Mouse (Mus musculus): ENCODE measurements at regions not wholly inside any gene's neighbourhood (a gene's known extent, or its start where the extent isn't known, plus 50 kb on each side); places are given as distances from the start of the nearest gene placed in this dataset.

GRCm38 (mm10) chr10:84260931-84261650 lies 179.3 kb downstream of the Nuak1 start:
- no peaks in the 10 kb centered on the region for H3K36me3 ChIP-seq (replicated peaks)
- TF ChIP-seq CTCF (IDR thresholded peaks at IDR 0.05; ENCODE audit: low read depth, low read length) (no peak), GATA2 (IDR thresholded peaks at IDR 0.05; ENCODE audit: borderline replicate concordance, low read depth, low read length) (no peak), GATA1 (IDR thresholded peaks at IDR 0.05; ENCODE audit: borderline replicate concordance, low read length) (no peak), POLR2AphosphoS5 (IDR thresholded peaks at IDR 0.05; ENCODE audit: insufficient replicate concordance, low read depth, low read length) (no peak), TAL1 (conservative IDR thresholded peaks at IDR 0.05; ENCODE audit: low read depth, low read length) (no peak)
- H3K4me1 ChIP-seq (ENCODE audit: insufficient read depth, low read depth, low read length) = no peaks in the 10 kb centered on the region
- ATAC-seq (ENCODE audit: extremely low read depth, insufficient number of reproducible peaks, low FRiP score, poor library complexity, severe bottlenecking) = no peak
- H3K9me3 ChIP-seq (replicated peaks) = peaks cover 30% of the 10 kb centered on the region
- DNase-seq (ENCODE audit: low spot score) = no peak
- no peak overlapping the region for H3K4me3 ChIP-seq (ENCODE audit: low read depth, low read length)
- no peaks in the 10 kb centered on the region for H3K27me3 ChIP-seq (ENCODE audit: insufficient read depth, low read length)

GRCm38 (mm10) chr10:84262943-84263342 lies 177.5 kb downstream of the Nuak1 start:
- DNase-seq (ENCODE audit: low spot score) (no peak), ATAC-seq (ENCODE audit: extremely low read depth, insufficient number of reproducible peaks, low FRiP score, poor library complexity, severe bottlenecking) (no peak)
- TF ChIP-seq TAL1 (conservative IDR thresholded peaks at IDR 0.05; ENCODE audit: low read depth, low read length) = no peak
- TF ChIP-seq CTCF (IDR thresholded peaks at IDR 0.05; ENCODE audit: low read depth, low read length) = no peak
- no peak for TF ChIP-seq GATA1 (IDR thresholded peaks at IDR 0.05; ENCODE audit: borderline replicate concordance, low read length)
- no peak for TF ChIP-seq GATA2 (IDR thresholded peaks at IDR 0.05; ENCODE audit: borderline replicate concordance, low read depth, low read length)
- no peak for TF ChIP-seq POLR2AphosphoS5 (IDR thresholded peaks at IDR 0.05; ENCODE audit: insufficient replicate concordance, low read depth, low read length)
- H3K36me3 ChIP-seq (replicated peaks) = no peaks in the 10 kb centered on the region
- H3K27me3 ChIP-seq (ENCODE audit: insufficient read depth, low read length) = no peaks in the 10 kb centered on the region
- H3K4me1 ChIP-seq (ENCODE audit: insufficient read depth, low read depth, low read length) = no peaks in the 10 kb centered on the region
- no peak overlapping the region for H3K4me3 ChIP-seq (ENCODE audit: low read depth, low read length)
- H3K9me3 ChIP-seq (replicated peaks) = peaks cover 32% of the 10 kb centered on the region

- no peaks in the 10 kb centered on the region for H3K4me1 ChIP-seq (ENCODE audit: insufficient read depth, low read depth, low read length)
- H3K36me3 ChIP-seq (replicated peaks) = no peaks in the 10 kb centered on the region
- DNase-seq (ENCODE audit: low spot score) = no peak
- H3K27me3 ChIP-seq (ENCODE audit: insufficient read depth, low read length) = no peaks in the 10 kb centered on the region
- TF ChIP-seq TAL1 (conservative IDR thresholded peaks at IDR 0.05; ENCODE audit: low read depth, low read length) (no peak), POLR2AphosphoS5 (IDR thresholded peaks at IDR 0.05; ENCODE audit: insufficient replicate concordance, low read depth, low read length) (no peak), GATA2 (IDR thresholded peaks at IDR 0.05; ENCODE audit: borderline replicate concordance, low read depth, low read length) (no peak), GATA1 (IDR thresholded peaks at IDR 0.05; ENCODE audit: borderline replicate concordance, low read length) (no peak), CTCF (IDR thresholded peaks at IDR 0.05; ENCODE audit: low read depth, low read length) (no peak)
- H3K4me3 ChIP-seq (ENCODE audit: low read depth, low read length) = no peak overlapping the region
- peaks cover 43% of the 10 kb centered on the region for H3K9me3 ChIP-seq (replicated peaks)
- no peak for ATAC-seq (ENCODE audit: extremely low read depth, insufficient number of reproducible peaks, low FRiP score, poor library complexity, severe bottlenecking)
Measured at GRCm38 (mm10) chr10:84285832-84286506, 154.4 kb downstream of the Nuak1 start.

- no peak for ATAC-seq (ENCODE audit: extremely low read depth, insufficient number of reproducible peaks, low FRiP score, poor library complexity, severe bottlenecking)
- H3K36me3 ChIP-seq (replicated peaks) = no peaks in the 10 kb centered on the region
- peaks cover 24% of the 10 kb centered on the region for H3K9me3 ChIP-seq (replicated peaks)
- DNase-seq (ENCODE audit: low spot score) = no peak
- no peak overlapping the region for H3K4me3 ChIP-seq (ENCODE audit: low read depth, low read length)
- no peak for TF ChIP-seq GATA1 (IDR thresholded peaks at IDR 0.05; ENCODE audit: borderline replicate concordance, low read length)
- TF ChIP-seq POLR2AphosphoS5 (IDR thresholded peaks at IDR 0.05; ENCODE audit: insufficient replicate concordance, low read depth, low read length) = no peak
- no peak for TF ChIP-seq GATA2 (IDR thresholded peaks at IDR 0.05; ENCODE audit: borderline replicate concordance, low read depth, low read length)
- TF ChIP-seq TAL1 (conservative IDR thresholded peaks at IDR 0.05; ENCODE audit: low read depth, low read length) = no peak
- no peak for TF ChIP-seq CTCF (IDR thresholded peaks at IDR 0.05; ENCODE audit: low read depth, low read length)
- no peaks in the 10 kb centered on the region for H3K27me3 ChIP-seq (ENCODE audit: insufficient read depth, low read length)
- H3K4me1 ChIP-seq (ENCODE audit: insufficient read depth, low read depth, low read length) = no peaks in the 10 kb centered on the region
Measured at GRCm38 (mm10) chr10:84294422-84294821, 146.0 kb downstream of the Nuak1 start.

GRCm38 (mm10) chr10:84296168-84296567 lies 144.2 kb downstream of the Nuak1 start:
- ATAC-seq (ENCODE audit: extremely low read depth, insufficient number of reproducible peaks, low FRiP score, poor library complexity, severe bottlenecking) (no peak), DNase-seq (ENCODE audit: low spot score) (no peak)
- Histone ChIP-seq H3K4me3 (ENCODE audit: low read depth, low read length) (no peak overlapping the region), H3K27me3 (ENCODE audit: insufficient read depth, low read length) (no peaks in the 10 kb centered on the region), H3K4me1 (ENCODE audit: insufficient read depth, low read depth, low read length) (no peaks in the 10 kb centered on the region), H3K36me3 (replicated peaks) (no peaks in the 10 kb centered on the region), H3K9me3 (replicated peaks) (peaks cover 15% of the 10 kb centered on the region)
- TF ChIP-seq POLR2AphosphoS5 (IDR thresholded peaks at IDR 0.05; ENCODE audit: insufficient replicate concordance, low read depth, low read length) (no peak), TAL1 (conservative IDR thresholded peaks at IDR 0.05; ENCODE audit: low read depth, low read length) (no peak), CTCF (IDR thresholded peaks at IDR 0.05; ENCODE audit: low read depth, low read length) (no peak)

GRCm38 (mm10) chr10:84301561-84301960 lies 138.8 kb downstream of the Nuak1 start:
- no peak overlapping the region for H3K4me3 ChIP-seq (ENCODE audit: low read depth, low read length)
- ATAC-seq (ENCODE audit: extremely low read depth, insufficient number of reproducible peaks, low FRiP score, poor library complexity, severe bottlenecking) (no peak), DNase-seq (ENCODE audit: low spot score) (no peak)
- TF ChIP-seq CTCF (IDR thresholded peaks at IDR 0.05; ENCODE audit: low read depth, low read length) = no peak
- TF ChIP-seq GATA1 (IDR thresholded peaks at IDR 0.05; ENCODE audit: borderline replicate concordance, low read length) = no peak
- TF ChIP-seq TAL1 (conservative IDR thresholded peaks at IDR 0.05; ENCODE audit: low read depth, low read length) = no peak
- no peak for TF ChIP-seq POLR2AphosphoS5 (IDR thresholded peaks at IDR 0.05; ENCODE audit: insufficient replicate concordance, low read depth, low read length)
- TF ChIP-seq GATA2 (IDR thresholded peaks at IDR 0.05; ENCODE audit: borderline replicate concordance, low read depth, low read length) = no peak
- no peaks in the 10 kb centered on the region for H3K36me3 ChIP-seq (replicated peaks)
- peaks cover 33% of the 10 kb centered on the region for H3K9me3 ChIP-seq (replicated peaks)
- no peaks in the 10 kb centered on the region for H3K4me1 ChIP-seq (ENCODE audit: insufficient read depth, low read depth, low read length)
- H3K27me3 ChIP-seq (ENCODE audit: insufficient read depth, low read length) = no peaks in the 10 kb centered on the region

Measured in G1E (cell line).